Mouse (Mus musculus) embryonic facial prominence, embryonic 14.5 days (tissue): Measurements from ENCODE around the gene Mef2b. TPM values are rescaled to one million over a fixed set of nuclear protein-coding genes. Genes with fewer than 3 reads are reported as not detected.
"Not testable (repeated sequence)": the region's sequence is repeated elsewhere in the genome, so short reads cannot be mapped to it uniquely, and the experiment has no call there.

Source experiments
- ATAC-seq: fragments of 200-750 bp; cut with Nextera tagmentation; 2 replicates; pipeline ENCODE4 v1.8.0; 2017; ENCODE audit warnings: low read depth, moderate number of reproducible peaks, moderate TSS enrichment
- DNase-seq: peaks from one replicate; pipeline ENCODE4 v3.0.0-alpha.2; 2015; ENCODE audit warnings: low spot score
- H3K27ac ChIP-seq: fragments of 300-500 bp; sonication (generic); replicated peaks from 2 replicates; pipeline ENCODE4 v1.5.1; 2014; ENCODE audit warnings: low read depth, mild to moderate bottlenecking, low read length, moderate library complexity
- H3K27me3 ChIP-seq: fragments of 300-500 bp; sonication (generic); replicated peaks from 2 replicates; pipeline ENCODE4 v1.6.1; 2014; ENCODE audit warnings: low read length; ENCODE audit not compliant: control insufficient read depth, insufficient read depth
- H3K36me3 ChIP-seq: fragments of 300-500 bp; sonication (generic); 2 replicates; pipeline ENCODE4 v1.6.1; 2014; ENCODE audit warnings: low read length, mixed read lengths; ENCODE audit not compliant: control insufficient read depth, insufficient read depth
- H3K4me1 ChIP-seq: fragments of 300-500 bp; sonication (generic); 2 replicates; pipeline ENCODE4 v1.6.1; 2014; ENCODE audit warnings: antibody characterized with exemption, low read length; ENCODE audit not compliant: control insufficient read depth, insufficient read depth
- H3K4me2 ChIP-seq: fragments of 300-500 bp; sonication (generic); 2 replicates; pipeline ENCODE4 v1.6.1; 2014; ENCODE audit warnings: low read depth, mild to moderate bottlenecking, low read length, moderate library complexity, mixed read lengths
- H3K4me3 ChIP-seq: fragments of 300-500 bp; sonication (generic); 2 replicates; pipeline ENCODE4 v1.5.1; 2014; ENCODE audit warnings: low read depth, mild to moderate bottlenecking, low read length
- H3K9ac ChIP-seq: fragments of 300-500 bp; sonication (generic); 2 replicates; pipeline ENCODE4 v1.6.1; 2014; ENCODE audit warnings: low read depth, mild to moderate bottlenecking, low read length, moderate library complexity, mixed read lengths
- H3K9me3 ChIP-seq: fragments of 300-500 bp; sonication (generic); 2 replicates; pipeline ENCODE4 v1.6.1; 2016; ENCODE audit warnings: low read length; ENCODE audit not compliant: control insufficient read depth
- WGBS: fragments of 180-500 bp; shearing (Covaris S2); extraction: QIAGEN DNeasy Blood & Tissue Kit; methylation state at CpG from one replicate; pipeline ENCODE4 v1.1.7; 2014; 5-methylcytosine and 5-hydroxymethylcytosine counted together
- microRNA-seq: library from miRNA; unstranded; fragments of <30 nt; microRNA quantifications from one replicate; pipeline ENCODE4, GENCODE M21; 2016; ENCODE audit warnings: borderline number of aligned reads
- polyA plus RNA-seq: library from polyadenylated mRNA; unstranded; fragments of >200 nt; fragmentation: Nextera tagmentation; extraction: Ambion mirVana; gene quantifications from 2 replicates; pipeline ENCODE4 v1.2.1, GENCODE M21; 2014

Gene Mef2b
- polyA plus RNA-seq, 1 experiment from 2014 or later = 4.9 TPM

DNA sequence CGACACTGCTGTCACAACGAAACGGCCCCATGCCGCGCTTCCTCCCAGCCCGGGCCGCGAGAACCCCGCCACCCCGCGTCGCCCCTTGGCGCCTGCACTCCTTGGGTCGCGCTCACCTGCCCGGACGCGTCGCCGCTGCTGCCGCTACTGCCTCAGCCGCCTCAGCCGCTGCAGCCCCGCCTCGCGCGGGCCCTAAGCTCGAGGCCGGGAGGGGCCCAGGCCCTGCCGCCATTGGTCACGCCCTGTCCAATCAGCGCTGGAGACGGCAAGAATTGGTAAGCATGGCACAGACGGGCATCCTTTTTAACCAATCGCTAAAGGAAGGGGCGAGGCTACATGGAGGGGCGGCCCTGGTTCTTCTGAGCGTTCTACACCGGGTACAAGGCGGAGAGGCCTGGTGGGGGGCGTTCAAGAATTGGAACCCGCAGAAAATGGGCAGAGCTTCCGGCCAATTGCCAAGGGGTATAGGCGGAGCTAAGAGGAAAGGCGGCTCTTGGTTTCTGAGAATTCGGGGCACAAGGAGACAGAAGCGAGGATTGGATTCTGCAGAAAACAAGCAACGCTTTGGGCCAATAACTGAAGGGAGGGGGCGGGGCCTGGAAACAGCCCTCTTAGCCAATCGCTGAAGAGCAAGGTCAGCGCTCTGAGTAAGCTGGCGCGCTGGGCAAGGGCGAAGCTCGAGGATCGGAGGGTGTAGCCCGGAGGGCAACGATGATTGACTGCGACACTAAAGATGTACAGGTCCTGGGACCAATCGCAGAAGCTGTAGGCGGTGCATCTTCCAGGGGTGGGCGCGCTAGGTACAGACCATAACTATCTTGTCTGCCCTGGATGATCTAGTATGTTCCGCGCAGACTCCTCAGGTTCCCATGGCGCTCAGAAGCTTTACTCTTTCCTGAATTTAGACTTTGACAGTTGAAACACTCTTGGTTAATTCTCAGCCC lies 72.9 kb downstream of the Mef2b start, which contains the start of gene Slc25a42:
Gene Slc25a42 (minus strand): TSS at position 194 of the 944 bp plus-strand sequence.
- Histone ChIP-seq H3K27me3 (peaks cover 6% of the 10 kb centered on the region; the same call in 1 of the 2 replicates), H3K9me3 (no peaks in the 10 kb centered on the region), H3K27ac (no peak within 1 kb of the TSS; the same call in 1 of the 2 replicates), H3K9ac (peak within 1 kb of the TSS; percentile 73), H3K4me2 (peak within 1 kb of the TSS; percentile 95), H3K36me3 (no peaks in the 10 kb centered on the region), H3K4me1 (peaks cover 13% of the 10 kb centered on the region; the same call in 1 of the 2 replicates), H3K4me3 (peak within 1 kb of the TSS; percentile 78)
- peak; percentile 98 for ATAC-seq
- DNase-seq = peak; percentile 100
- WGBS = under 1% methylated on average over 35 of the region's 66 CpGs

GRCm38 (mm10) chr8:70214411-70214810 lies 74.9 kb downstream of the Mef2b start:
- ATAC-seq (no peak), DNase-seq (no peak)
- no peak overlapping the region for H3K4me2 ChIP-seq
- WGBS = 54% methylated on average over 3 of the region's 3 CpGs
- H3K9me3 ChIP-seq = no peaks in the 10 kb centered on the region
- no peaks in the 10 kb centered on the region for H3K36me3 ChIP-seq
- peaks cover 13% of the 10 kb centered on the region; the same call in 1 of the 2 replicates for H3K4me1 ChIP-seq
- H3K4me3 ChIP-seq = no peak overlapping the region
- peaks cover 6% of the 10 kb centered on the region; the same call in 1 of the 2 replicates for H3K27me3 ChIP-seq
- no peak overlapping the region for H3K27ac ChIP-seq
- no peak overlapping the region for H3K9ac ChIP-seq

- ATAC-seq = no peak
- H3K27ac ChIP-seq = no peak overlapping the region
- WGBS = 73% methylated on average over 5 of the region's 5 CpGs
Observed at GRCm38 (mm10) chr8:70215092-70215491, 75.6 kb downstream of the Mef2b start.

GRCm38 (mm10) chr8:70216161-70216560 lies 76.7 kb downstream of the Mef2b start:
- ATAC-seq, H3K4me3 ChIP-seq, H3K4me2 ChIP-seq, H3K27ac ChIP-seq, H3K36me3 ChIP-seq, H3K4me1 ChIP-seq, H3K9me3 ChIP-seq, H3K9ac ChIP-seq, DNase-seq, H3K27me3 ChIP-seq: not testable (repeated sequence)
- WGBS = 71% methylated on average over 3 of the region's 3 CpGs

More at GRCm38 (mm10) chr8:70215092-70215491, 75.6 kb downstream of the Mef2b start:
- no peak for DNase-seq
- no peak overlapping the region for H3K9ac ChIP-seq
- peaks cover 6% of the 10 kb centered on the region; the same call in 1 of the 2 replicates for H3K27me3 ChIP-seq
- no peaks in the 10 kb centered on the region for H3K36me3 ChIP-seq
- no peak overlapping the region for H3K4me3 ChIP-seq
- peaks cover 13% of the 10 kb centered on the region; the same call in 1 of the 2 replicates for H3K4me1 ChIP-seq
- H3K9me3 ChIP-seq = no peaks in the 10 kb centered on the region
- H3K4me2 ChIP-seq = no peak overlapping the region

DNA sequence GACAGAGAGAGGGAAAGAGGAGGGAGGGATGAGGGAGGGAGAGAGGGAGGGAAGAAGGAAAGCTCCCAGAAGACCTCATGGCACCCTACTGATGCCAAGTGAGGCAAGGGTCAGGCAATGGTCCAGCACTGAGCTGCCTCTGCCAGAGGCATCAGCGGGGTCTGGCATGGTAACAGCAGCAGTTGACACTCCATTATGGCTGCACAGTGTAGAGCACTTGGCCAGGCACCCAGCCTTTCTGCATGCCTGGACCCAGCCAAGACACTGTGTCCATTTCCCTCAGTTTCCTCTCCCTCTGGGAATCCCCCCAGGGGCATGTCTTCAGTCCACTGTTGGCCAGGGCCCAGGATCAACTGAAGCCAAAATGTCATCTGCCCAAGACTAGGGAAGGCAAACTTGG lies 77.1 kb downstream of the Mef2b start:
- Histone ChIP-seq H3K27ac (no peak overlapping the region), H3K36me3 (peaks cover 3% of the 10 kb centered on the region; the same call in 1 of the 2 replicates), H3K9me3 (no peaks in the 10 kb centered on the region), H3K9ac (no peak overlapping the region), H3K4me1 (no peaks in the 10 kb centered on the region), H3K27me3 (no peaks in the 10 kb centered on the region), H3K4me2 (no peak overlapping the region), H3K4me3 (no peak overlapping the region)
- DNase-seq (no peak), ATAC-seq (no peak)
- no CpG with 5 or more reads among the region's 1 CpGs for WGBS

Small RNA genes lying within 50 kb of the gene (microRNA-seq; reads per million reads assigned to microRNA genes)
- gene Mir7066 = not detected

Other genes with a start within 250 kb of the Mef2b start
- gene Tssk6, start 237.5 kb upstream of the Mef2b start, polyA plus RNA-seq = 2.5 and 3.1 TPM in 2 replicates
- 185 and 201 TPM in 2 replicates for gene Ndufa13, start 237.2 kb upstream of the Mef2b start, polyA plus RNA-seq
- gene Yjefn3, start 237.0 kb upstream of the Mef2b start, polyA plus RNA-seq = 3.6 and 3.8 TPM in 2 replicates
- gene Gatad2a, start 143.3 kb upstream of the Mef2b start, polyA plus RNA-seq = 49.4 and 50.4 TPM in 2 replicates
- 45.8 and 49.1 TPM in 2 replicates for gene Mau2, start 97.0 kb upstream of the Mef2b start, polyA plus RNA-seq
- gene Sugp1, start 96.9 kb upstream of the Mef2b start, polyA plus RNA-seq = 25.1 and 33.5 TPM in 2 replicates
- gene Tm6sf2, start 66.8 kb upstream of the Mef2b start, polyA plus RNA-seq = 0.47 and 1.1 TPM in 2 replicates
- gene Hapln4, start 56.3 kb upstream of the Mef2b start, polyA plus RNA-seq = 0.34 and 0.53 TPM in 2 replicates
- 1.1 and 1.2 TPM in 2 replicates for gene Ncan, start 18.8 kb upstream of the Mef2b start, polyA plus RNA-seq
- gene Nr2c2ap, start 8.4 kb upstream of the Mef2b start, polyA plus RNA-seq = 18.7 and 20.4 TPM in 2 replicates
- 13.0 and 17.1 TPM in 2 replicates for gene Rfxank, start 557 bp upstream of the Mef2b start, polyA plus RNA-seq
- gene Borcs8, start 212 bp upstream of the Mef2b start, polyA plus RNA-seq = 45.1 and 54.0 TPM in 2 replicates
- gene Tmem161a, start 32.6 kb downstream of the Mef2b start, polyA plus RNA-seq = 46.4 and 55.2 TPM in 2 replicates
- 4.0 and 5.4 TPM in 2 replicates for gene Slc25a42, start 72.6 kb downstream of the Mef2b start, polyA plus RNA-seq
- gene Sugp2, start 94.5 kb downstream of the Mef2b start, polyA plus RNA-seq = 27.1 and 32.7 TPM in 2 replicates
- 28.8 and 33.4 TPM in 2 replicates for gene Armc6, start 94.8 kb downstream of the Mef2b start, polyA plus RNA-seq
- gene Homer3, start 143.1 kb downstream of the Mef2b start, polyA plus RNA-seq = 26.8 and 37.3 TPM in 2 replicates
- 47.4 and 49.2 TPM in 2 replicates for gene Ddx49, start 162.8 kb downstream of the Mef2b start, polyA plus RNA-seq
- 314 and 345 TPM in 2 replicates for gene Cope, start 162.8 kb downstream of the Mef2b start, polyA plus RNA-seq
- gene Cers1, start 176.1 kb downstream of the Mef2b start, polyA plus RNA-seq = 10.0 and 10.7 TPM in 2 replicates
- gene Gdf1, start 190.1 kb downstream of the Mef2b start, polyA plus RNA-seq = 1.7 TPM in 1 of 2 replicates, not detected in the other
- 18.9 and 19.1 TPM in 2 replicates for gene Upf1, start 213.6 kb downstream of the Mef2b start, polyA plus RNA-seq
- 9.5 and 9.9 TPM in 2 replicates for gene Comp, start 233.8 kb downstream of the Mef2b start, polyA plus RNA-seq